Mouse (Mus musculus): Measurements from ENCODE around the gene Cdkl5. TPM values are rescaled to one million over a fixed set of nuclear protein-coding genes. Genes with fewer than 3 reads are reported as not detected.

Gene Cdkl5
- 100 to 1,000 TPM; 136 to 177 (median 147) TPM for total RNA-seq (2022)

DNA sequence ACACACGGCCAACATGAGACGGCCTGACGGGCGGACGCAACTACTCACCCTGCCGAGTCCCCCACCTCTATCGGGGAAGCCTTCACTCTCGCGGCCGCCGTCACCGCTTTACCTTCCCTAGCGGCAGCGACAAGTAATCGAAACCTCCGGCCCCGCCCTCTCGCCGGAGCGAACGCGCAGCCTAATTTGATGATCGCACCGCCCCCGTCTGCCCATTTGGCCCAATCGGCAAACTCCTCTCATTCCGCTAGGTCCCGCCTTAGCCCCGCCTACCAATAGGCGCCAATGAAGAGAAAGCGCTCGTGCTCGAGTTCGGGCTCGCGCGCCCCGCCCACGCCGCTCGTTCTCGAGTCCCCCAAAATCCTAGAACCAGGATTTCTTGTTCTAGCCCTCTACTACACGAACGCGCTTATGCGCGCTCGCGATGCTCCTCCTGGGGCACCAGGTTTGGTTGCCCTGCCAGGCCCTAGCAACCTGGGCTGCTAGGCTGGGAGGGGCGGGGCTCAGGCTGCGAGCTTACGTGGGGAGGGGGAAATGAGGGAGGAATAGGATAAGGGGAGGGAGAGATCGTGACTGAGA, at the start of gene Cdkl5:
Gene Cdkl5 (minus strand): TSS at position 162 of the 579 bp plus-strand sequence.
- peak; percentile 81 to 95 for DNase-seq (ENCODE audit: low spot score in 2 of 2)

- DNase-seq (ENCODE audit: low spot score in 2 of 2): no peak
Observed at GRCm38 (mm10) chrX:161033235-161033803, 38.8 kb upstream of the Cdkl5 start.

DNA sequence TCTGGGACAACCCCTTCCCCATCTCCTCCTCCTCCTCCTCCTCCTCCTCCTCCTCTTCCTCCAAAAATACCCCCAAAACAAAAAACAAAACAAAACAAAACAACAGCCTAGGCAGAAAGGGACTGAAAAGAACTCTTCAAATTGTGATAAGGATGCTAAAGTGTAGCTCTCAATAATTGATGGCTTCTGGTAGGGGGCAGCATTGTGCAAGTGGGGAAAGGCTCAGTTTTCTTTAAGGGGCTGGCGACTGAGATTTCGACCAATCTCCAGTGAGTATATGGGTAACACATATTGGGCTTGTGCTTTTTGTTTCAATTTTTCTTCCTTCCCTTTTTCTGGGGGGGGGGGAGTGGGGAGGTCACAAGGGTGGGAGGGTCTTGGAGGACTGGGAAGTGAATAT, 37.9 kb upstream of the Cdkl5 start:
- no peak for DNase-seq (ENCODE audit: low spot score in 2 of 2)

DNA sequence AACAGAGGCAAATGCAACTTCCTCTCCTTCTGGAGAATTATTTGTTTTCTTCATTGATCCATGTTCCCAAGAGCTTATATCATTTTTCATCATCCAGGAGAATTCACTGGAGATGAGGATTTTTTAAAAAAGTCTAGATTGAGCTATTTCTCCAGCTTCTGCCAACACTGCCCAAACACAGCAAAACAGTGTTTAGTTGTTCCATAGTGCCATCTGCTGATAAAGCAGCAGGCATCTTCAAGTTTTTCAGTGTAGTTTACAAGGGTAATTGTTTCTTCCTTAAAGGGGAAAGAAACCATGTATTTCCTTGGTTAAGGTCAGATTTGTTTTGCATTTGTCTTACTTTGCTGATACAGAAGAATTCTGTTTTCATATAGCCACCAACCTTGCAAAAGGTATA, 35.7 kb upstream of the Cdkl5 start:
- DNase-seq (ENCODE audit: low spot score in 2 of 2): no peak

DNA sequence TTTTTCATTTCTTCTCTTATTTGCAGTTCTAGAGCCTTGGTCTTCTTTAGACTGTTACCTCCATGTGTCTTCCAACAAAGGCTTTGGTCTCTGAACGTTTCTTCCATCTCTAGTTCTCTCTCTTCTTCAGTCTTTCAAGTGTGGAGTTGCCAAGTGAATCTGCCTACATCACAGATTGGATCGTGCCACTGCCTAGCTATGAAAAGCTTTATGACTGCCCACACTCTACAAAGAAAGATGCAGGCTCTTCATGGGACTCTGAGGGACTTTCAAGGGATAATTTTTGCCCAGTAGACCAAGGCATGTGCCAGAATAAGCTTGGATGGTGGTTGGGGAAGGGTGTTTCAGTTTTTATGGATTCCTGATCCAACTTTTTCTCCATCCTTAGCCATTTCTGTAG, 30.0 kb upstream of the Cdkl5 start:
- DNase-seq (ENCODE audit: low spot score in 2 of 2): peak in 1 of 2 experiments; percentile 15

DNA sequence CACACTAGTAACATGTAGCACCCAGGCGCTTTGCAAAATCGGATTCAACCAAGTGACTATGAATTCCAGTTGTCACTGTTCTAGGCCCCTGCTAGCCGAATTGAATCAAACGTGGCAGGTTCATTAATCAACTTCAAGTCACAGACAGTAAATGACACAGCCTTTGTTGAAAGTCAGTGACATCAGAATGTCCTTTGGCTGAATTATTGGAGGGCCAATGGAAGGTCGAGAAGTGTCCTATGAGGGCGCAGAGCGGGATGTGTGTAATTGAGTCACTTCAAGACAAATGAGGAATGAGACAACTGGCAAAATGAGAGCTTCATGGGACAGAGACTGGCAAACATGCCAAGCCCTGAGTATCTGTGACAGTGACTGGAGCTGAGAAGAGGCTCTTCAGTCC, 27.0 kb upstream of the Cdkl5 start:
- DNase-seq (ENCODE audit: low spot score in 2 of 2): no peak

- DNase-seq (ENCODE audit: low spot score in 2 of 2): peak in 1 of 2 experiments; percentile 22
Observed at GRCm38 (mm10) chrX:161018179-161018578, 23.7 kb upstream of the Cdkl5 start.

- no peak for DNase-seq (ENCODE audit: low spot score in 2 of 2)
Observed at GRCm38 (mm10) chrX:161006272-161006671, 11.8 kb upstream of the Cdkl5 start.

DNA sequence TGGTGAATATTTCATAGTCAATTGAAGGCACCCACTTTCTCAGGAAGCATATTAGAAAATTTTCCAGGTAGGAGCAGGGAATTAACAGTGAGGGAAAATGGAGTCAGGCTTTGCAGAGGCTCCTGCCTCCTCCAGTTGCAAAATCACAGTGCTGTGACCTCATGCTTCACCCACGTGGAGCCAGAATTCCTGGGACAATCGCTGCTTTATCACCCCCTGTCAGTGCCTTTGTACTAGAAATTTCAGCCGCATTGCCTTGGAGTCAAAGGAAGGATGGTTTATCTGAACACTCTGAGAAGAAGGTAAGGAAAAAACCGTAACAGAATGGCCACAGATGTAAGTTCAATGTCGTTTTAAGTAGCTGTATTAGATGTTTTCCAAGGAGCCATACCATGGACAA, 1.5 kb upstream of the Cdkl5 start:
- no peak for DNase-seq (ENCODE audit: low spot score in 2 of 2)

DNA sequence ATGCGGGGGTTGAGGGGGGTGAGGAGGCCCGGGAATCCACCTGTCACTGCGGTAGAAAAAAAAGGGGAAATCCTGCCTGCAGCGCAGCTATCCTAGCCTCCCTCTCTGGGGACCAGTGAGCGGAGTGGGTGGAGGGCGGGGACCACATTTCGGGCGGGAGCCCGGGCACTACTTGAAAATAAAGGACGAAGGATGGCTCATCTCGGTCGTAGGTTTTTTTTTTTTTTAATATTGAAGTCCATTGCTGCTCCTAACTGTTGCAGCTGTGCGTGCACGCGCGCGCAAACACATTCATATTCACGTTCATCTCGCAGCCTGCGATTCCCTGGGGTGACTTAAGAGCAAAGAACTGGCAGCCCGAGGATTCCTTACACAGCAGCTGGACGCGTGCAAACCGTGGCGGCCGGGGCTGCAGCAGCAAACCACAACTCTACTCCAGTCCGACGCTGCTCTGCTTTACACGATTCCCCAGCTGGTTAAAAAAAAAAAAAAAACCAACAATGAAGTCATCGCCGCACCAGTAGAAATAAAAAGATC, 695 bp upstream of the Cdkl5 start:
- DNase-seq (ENCODE audit: low spot score in 2 of 2): peak; percentile 30 to 42

- DNase-seq (ENCODE audit: low spot score in 2 of 2): no peak
Observed at GRCm38 (mm10) chrX:160993749-160994539, 560 bp downstream of the Cdkl5 start.

GRCm38 (mm10) chrX:160992703-160993102, 1.8 kb downstream of the Cdkl5 start:
- no peak for DNase-seq (ENCODE audit: low spot score in 2 of 2)

DNA sequence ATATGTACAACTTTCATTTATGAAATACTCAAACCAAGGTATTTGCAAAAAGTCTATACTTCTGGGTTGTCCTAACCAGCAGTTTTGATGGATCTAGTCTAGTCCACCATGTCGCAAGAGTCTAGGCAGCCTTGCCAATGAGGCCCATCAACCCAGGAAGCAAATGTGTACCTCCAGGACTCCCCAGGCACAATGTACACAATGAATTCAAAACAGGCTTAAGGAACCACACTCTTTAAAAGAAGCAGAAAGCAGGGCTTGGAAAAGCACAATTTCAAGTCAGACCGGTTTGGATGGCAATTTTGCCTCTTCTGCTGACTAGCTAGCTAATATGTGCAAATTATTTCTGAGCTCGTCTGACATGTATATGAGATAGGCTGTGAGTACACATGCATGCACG, 4.2 kb downstream of the Cdkl5 start:
- DNase-seq (ENCODE audit: low spot score in 2 of 2): no peak

DNA sequence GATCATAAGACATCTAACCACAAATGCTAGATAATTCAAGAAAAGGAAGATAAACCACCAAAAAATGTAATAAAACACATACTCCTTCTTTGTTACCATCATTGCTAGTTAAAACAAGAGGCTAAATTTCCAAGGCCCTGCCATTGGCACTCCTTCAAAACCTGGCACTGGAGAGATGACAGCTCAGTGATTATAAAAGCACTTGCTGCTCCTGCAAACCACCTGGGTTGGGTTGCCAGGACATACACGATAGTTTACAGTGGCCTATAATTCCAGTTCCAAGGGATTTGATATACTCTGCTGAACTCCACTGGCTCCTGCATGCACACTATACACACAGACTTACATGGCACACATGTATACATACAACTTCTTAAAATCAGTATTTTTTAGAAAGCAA, 16.6 kb downstream of the Cdkl5 start:
- DNase-seq (ENCODE audit: low spot score in 2 of 2): no peak

GRCm38 (mm10) chrX:160971991-160972545, 22.4 kb downstream of the Cdkl5 start:
- DNase-seq (ENCODE audit: low spot score in 2 of 2): no peak

DNA sequence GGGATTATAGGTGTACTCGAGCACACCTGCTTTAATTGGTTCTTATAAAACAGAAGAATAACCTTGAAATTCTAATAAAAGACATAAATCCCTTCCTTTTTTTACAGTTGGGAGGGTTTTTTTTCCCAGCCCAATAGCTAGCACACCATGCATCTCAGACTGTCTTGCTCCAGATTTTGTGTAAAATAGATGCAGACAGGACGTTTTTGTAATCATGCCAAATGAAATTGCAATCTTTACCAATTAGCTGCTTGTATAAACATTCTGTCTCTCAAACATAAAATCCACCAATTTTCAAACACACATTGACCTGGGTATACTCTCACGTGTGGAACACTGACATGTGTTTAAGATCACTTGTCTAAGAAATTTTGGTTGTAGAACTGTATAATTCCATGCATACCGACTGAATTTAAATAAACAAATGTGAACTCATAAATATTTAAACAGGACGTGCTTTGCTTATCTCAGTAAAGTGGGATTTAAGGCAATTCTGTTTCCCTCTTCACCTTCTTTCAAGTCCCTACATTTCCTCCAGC, 35.8 kb downstream of the Cdkl5 start:
- DNase-seq (ENCODE audit: low spot score in 2 of 2): no peak

DNA sequence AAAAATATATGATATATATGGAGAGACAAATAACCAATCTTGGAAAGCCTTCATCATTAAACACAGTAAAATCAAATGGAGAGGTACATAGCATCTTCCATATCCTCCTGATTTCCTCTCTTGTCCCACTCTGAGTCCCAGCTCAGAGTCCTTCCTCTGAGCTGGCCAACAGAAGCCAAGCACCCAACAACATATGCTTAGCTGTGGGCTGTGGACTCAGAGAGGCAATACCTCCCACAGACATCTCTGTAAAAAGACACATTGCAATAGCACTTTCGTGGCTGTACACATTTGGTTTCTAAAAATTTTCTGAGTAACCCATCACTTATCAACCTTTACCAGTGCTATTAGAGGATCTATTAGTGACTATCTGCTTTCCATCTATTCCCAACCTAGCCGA, 44.9 kb downstream of the Cdkl5 start:
- no peak for DNase-seq (ENCODE audit: low spot score in 2 of 2)

DNA sequence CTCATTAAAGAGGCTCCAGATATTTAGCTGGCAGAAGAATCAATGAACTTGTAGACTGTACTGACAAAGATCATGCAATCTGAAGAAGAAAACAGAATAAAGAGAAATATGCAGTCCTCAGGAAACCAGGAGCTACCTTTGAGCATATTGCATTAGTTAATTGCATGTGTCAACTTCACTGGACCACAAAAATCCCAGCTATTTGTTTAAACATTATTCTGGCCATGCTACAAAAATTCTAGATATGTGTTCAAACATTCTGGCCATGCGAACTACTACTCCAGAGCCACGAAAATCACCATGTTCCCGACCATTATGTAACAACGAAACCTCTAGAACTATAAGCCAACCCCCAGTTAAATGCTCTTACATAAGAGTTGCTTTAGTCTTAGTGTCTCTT, 49.8 kb downstream of the Cdkl5 start:
- no peak for DNase-seq (ENCODE audit: low spot score in 2 of 2)

GRCm38 (mm10) chrX:160935541-160935940, 59.0 kb downstream of the Cdkl5 start:
- DNase-seq (ENCODE audit: low spot score in 2 of 2): no peak

DNA sequence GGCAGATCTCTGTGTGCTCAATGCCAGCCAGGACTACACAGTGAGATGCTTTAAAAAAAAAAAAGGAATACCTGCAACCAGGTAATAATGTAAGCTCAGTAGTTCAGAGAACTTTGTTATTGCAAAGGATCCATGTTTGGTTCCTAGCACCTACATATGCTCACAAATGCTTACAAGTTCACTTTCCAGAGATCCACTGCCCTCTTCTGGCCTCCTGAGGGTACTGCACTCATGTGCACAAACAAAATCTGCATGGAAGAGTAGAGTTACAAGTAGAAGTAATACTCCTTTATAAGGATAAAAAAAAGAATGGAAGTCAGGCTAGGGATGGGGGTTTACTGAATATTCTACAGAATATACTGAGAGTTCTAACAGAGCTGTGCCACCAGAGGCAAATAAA, 63.8 kb downstream of the Cdkl5 start:
- no peak for DNase-seq (ENCODE audit: low spot score in 2 of 2)

DNA sequence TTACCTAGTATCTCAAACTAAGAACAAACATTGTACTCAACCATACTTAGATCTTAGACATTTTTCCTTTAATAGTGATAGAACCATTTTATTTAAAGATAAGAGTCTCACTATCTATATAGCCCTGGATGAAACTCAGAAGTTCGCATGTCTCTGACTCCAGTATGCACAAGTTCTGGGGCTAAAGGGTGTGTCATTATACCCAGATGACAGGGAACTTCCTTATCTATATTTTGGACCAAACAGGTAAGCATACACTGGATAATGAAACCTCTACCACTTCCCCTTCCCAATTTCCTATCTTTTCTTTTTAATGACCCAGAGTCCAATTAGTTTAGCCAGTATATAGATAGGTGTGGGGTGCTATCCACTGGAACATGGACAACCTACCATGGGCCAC, 65.6 kb downstream of the Cdkl5 start:
- DNase-seq (ENCODE audit: low spot score in 2 of 2): no peak

Measured in left cerebral cortex, adult 8-10 months (tissue).